Mouse (Mus musculus) left cerebral cortex, postnatal 36 days (tissue): ENCODE measurements at regions not wholly inside any gene's neighbourhood (a gene's known extent, or its start where the extent isn't known, plus 50 kb on each side); places are given as distances from the start of the nearest gene placed in this dataset.

Experiments used
- DNase-seq, 2 experiments: peaks; one replicate each; pipeline ENCODE4 v3.0.0; 2021 to 2022; ENCODE audit warnings: low spot score in 2 of 2, mixed read lengths in 1 of 2
- intact Hi-C: fragments of 180-260 bp; cut with DNase I; formaldehyde crosslinking; loops from one replicate; pipeline ENCODE4 v1.15.1; 2025

DNA sequence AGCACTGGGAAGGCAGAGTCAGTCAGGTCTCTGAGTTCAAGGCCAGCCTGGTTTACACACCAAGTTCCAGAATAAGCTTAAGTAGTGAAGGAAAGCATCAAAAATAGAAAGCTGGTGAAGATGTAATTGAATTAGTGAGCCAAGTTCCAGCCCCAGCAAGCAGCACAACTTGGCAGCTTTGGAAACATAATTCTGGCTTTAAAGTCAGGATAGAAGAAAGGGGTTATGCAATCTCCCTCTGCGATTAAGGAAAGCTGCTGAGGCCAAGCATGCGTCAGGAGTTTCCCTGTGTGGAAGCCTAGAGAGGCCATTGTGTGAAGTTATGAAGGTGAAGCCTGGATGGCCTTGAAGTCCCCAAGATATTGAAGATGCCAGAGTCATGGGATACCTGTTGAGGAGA is 269.3 kb upstream of the Eif4g2 start:
- intact Hi-C loops, result no loop called here
- no peak for DNase-seq

DNA sequence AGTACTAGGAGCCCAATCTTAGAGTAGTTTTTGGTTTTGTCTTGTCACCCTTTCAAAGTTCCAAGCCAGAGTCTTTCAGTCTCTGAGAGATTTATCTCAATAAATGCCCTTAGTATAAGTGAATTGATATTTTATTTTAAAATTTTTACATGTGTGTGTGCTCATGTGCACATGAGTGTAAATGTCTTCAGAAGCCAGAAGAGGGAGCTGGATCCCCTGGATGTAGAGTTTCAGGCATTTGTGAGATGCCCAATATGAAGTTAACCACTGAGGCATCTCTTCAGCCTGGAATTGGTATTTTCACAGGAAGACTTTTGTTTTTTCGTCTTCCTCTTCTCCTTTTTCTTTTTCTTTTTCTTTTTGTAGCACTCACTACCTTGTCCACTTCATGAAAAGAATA is 262.3 kb upstream of the Eif4g2 start:
- intact Hi-C loops, result no loop called here
- DNase-seq, result no peak

DNA sequence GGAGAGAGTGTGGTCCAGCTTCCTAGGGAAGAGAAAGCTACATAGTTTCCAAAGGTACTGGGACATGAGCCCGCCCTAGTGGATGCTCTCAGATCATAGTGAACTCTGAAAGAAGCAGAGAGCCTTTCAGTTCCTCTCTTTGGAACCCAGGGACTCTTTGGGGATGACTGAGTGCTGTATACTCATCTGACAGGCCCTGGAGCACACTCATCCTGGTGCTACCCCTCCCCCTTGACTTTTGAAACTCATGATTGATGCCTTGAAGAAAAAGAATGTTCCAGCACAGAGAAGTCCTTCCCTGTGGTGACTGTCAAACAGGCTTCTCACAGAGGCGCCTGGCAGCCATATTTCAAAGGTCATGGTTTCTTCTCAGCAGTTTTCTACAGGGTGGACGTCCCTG is 254.2 kb upstream of the Eif4g2 start:
- DNase-seq, result no peak
- intact Hi-C loops, result no loop called here

DNA sequence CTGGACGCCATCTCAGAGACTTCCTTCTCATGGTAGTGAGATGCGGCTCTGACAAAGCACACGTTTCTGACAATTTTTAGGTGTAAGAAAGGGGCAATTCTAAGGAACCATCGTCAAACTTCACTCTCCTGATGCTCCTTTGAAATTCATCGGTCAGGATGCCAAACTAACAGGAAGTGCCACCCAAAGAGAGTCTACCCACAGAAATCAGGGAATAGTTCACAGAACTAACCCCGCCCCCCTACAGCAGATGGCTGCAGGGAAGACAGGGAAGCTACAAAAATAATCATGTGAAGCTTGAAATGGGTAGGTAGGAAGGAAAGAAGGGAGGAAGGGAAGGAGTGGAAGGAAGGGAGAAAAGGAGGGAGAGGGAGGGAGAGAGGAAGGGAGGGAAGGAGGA is 240.1 kb upstream of the Eif4g2 start:
- intact Hi-C loops, result loop anchor here (1.0 kb wide), 1 partner anchor 26 kb away; no protein-coding TSS in a partner anchor
- peak; percentile 53 to 64 for DNase-seq

DNA sequence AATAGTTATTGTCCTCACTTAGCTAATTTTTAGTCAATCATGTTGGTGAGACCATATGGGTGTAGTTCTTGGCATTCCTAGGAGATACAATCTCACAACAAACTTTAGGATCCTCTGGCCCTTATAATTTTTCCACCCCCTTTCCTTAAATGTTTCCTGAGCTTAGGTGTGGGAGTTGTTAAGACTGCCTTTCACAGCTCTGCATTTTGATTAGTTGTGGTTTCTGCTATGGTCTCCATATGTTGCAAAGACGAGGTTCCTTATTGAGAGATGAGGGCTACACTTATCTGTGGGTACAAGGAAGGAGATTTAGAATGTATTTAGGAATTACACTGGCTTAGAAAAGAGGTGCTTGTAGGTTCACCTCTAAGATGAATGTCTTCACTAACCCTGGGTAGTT is 237.1 kb upstream of the Eif4g2 start:
- intact Hi-C loops, result no loop called here
- no peak for DNase-seq

DNA sequence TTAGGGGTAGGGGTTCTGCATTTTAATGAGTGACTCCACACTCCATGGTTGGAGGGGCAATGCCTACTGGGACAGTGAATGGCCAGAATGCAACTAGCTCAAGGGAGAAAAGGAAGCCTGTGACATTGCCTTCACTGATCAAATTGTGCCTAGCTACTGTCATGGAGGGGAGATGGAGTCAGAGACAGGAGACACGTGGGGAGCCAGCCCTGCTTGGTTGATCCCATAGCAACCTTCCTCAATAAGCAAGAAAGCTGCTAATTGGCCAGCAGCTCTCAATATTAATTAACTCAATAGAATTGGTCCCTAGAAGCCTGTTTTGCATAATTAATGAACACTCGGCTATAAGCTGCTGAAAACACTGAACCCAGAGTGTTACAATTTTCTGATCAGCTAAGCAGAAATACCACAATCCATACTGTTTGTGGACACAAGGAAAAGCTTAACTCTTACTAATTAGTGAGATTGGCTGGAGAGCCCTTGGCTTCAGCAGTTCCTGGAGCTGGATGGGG is 233.7 kb upstream of the Eif4g2 start:
- intact Hi-C loops, result no loop called here

DNA sequence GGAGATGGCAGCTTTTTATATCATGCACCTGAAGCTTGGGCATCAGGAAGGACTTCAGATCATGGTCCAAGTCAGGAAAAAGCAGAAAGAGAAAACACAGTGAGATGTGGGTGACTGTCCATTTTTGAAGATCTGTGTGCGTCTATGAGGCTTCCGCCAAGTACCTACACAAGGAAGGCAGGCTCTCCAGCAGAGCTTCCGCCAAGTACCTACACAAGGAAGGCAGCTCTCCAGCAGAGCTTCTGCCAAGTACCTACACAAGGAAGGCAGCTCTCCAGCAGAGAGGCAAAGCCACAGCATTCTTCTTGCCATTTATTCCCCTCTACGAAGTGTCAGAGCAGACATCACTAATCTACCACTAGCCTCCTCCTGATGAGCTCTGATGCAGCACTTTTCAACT is 231.1 kb upstream of the Eif4g2 start:
- DNase-seq, result no peak
- intact Hi-C loops, result no loop called here

More for the DNA sequence above, 233.7 kb upstream of the Eif4g2 start:
- no peak for DNase-seq

DNA sequence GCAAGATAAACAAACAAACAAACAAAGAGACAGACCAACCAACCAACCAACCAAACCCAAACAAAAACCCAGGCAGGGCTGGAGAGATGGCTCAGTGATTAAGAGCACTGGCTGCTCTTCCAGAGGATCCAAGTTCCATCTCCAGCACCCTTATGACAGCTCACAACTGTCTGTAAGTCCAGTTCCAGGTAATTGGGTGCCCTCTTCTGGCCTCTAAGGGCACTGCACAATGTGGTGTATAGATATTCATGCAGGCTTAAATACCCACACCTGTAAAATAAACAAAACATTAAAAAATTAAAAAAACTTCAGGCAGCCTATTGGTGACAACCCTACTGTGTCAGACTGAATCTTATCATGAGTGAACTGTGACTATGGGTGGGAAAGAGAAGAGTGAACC is 222.4 kb upstream of the Eif4g2 start:
- no peak for DNase-seq
- intact Hi-C loops, result no loop called here

DNA sequence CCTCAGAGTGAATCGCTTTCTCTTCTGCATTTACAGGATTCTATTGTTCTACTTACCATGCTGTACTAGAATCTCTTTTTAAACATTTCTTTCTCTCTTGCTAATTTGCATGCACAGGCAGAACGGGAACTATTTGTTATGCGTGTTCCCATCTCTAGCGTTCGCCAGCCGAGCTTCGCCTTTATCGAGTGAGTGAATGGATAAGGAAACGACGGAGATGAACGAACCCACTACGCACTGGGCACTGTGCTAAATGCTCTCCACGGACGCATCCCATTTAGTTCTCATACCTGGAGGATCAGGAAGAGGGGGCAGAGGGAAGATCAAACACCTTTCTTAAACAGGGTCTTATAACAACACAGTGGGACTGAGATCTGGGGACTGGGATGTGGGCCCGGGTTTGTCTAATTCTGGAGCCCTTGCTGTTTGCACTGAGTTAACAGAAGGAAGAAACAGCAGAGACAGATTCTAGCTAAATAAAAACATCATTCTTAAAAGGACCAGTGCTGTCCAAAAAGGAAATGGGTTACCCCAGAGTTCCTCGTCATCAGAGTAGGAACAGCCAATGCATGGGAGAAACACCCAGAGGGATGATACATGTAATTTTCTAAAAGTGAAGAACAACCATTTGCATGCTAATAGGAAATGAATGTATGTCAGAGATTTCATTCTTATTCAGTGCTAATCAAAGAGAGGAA is 219.1 kb upstream of the Eif4g2 start:
- intact Hi-C loops, result loop anchor here (5.0 kb wide), 1 partner anchor 40 kb away; no protein-coding TSS in a partner anchor

DNA sequence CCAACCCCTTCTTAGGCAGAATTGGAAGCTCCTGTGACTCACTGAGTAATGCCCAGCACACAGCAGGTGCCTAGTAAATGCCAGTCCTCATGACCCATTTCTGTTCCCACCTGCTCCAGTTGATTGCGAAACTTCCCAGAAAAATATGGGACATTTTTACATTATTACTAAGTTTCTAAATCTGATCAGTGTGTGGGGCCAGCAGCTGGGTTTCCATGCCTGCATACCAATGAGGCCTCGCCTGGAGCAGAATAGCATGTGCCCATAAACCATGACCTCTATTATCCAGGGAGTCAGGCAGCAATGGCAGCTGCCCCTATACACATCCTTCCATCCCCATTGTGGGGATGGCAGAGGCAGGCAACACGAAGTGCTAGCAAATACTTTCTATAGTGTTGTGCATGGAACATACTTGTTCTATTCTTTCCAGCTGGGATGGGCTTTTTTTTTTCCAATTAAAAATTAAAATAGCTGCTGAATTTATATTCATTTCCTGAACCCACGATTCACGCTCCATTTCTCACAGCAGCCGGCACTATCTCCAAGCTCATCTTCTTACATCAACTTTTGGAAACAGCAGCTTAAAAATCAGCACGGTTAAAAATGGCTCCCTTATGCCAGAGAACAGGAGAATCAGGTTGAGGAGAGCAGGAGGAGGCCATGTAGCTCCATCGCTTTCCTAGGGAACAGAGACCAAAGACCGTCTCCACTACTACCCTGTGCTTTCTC is 214.5 kb upstream of the Eif4g2 start:
- intact Hi-C loops, result loop anchor here (1.0 to 10.0 kb wide), 2 partner anchors 26 to 97 kb away; no protein-coding TSS in a partner anchor
- peak; percentile 43 to 53 for DNase-seq

More for the DNA sequence above, 219.1 kb upstream of the Eif4g2 start:
- peak; percentile 45 to 50 for DNase-seq

DNA sequence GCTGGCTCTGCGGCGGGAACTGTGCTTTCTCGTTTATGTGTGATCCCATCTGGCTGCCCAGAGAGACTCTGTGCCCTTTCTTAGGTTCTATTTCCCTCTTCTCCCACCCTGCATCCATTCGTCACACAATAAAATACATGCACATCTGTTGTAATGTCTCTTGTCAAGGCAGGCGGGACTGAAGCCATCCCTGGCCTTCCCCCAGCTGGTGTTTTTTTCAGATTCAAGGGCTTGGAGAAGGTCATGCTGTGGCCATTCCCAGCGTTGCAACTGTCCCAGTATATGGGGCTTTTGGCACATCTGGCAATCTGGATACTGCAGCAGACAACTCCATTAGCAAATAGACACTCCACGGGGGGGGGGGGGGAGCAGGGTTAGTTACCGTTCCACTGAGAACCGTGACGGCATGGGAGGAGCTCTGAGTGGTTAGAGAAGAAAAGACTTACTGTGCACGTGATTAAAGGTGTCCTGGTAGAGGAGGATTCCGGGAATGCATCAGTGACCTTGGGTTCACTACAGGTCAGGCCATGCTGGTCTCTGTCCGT is 200.7 kb upstream of the Eif4g2 start:
- intact Hi-C loops, result no loop called here
- no peak for DNase-seq

DNA sequence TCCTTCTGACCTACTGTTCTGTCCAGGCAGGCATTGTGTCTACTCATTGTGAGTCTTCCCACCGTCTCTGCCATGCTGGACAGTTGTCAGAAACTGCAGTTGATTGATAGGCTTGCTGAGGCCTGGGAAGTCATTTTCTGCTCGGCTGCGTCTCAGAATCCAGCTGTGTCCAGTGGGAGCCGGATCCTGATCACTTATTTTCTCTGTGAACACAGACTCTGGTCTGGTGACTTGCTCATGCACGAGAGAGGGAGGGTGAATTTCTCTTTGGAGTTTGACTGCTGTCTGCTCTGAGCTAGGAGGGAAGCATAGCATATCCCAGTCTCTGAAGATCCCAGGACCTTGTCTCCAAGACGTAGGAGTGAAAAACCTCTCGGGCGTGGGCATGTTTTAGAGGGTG is 199.5 kb upstream of the Eif4g2 start:
- no peak for DNase-seq
- intact Hi-C loops, result no loop called here

DNA sequence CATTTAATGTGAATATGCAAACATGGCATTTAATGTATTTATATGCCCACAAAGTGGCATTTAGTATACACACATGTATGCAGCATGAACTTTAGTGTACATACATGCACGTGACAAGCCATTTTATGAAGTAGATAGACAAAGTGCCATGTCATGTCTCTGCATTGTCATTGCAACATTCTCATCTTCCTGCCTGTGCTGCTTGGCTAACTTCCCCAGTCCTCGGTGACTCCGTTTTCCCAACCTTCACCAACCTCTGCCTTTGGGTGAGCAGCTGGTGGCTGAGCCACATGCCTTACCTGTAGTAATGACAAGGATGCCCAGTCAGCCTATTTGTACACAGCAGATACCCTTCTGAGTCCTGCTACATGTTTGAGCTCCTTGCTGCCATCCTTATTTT is 194.9 kb upstream of the Eif4g2 start:
- intact Hi-C loops, result loop anchor here (10.0 kb wide), 1 partner anchor 267 kb away; no protein-coding TSS in a partner anchor
- no peak for DNase-seq

DNA sequence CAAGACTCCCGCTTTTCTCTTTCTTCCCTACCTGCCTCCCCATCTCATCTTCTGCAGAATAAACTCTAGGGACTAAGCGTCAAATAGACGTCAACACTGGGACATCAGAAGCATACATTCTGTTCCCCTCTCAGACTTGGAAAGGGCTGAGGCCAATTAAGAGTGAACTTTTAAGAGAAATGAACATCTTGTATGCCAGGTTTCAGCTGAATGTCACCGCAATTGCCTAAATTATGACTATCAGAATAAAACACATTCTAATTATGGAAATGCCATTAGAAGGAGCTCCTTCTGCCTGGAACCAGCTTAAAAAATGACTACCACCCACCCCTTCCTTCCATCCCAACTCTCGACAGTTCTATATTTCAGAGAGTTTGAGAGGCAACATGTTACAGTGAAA is 191.0 kb upstream of the Eif4g2 start:
- DNase-seq, result no peak
- intact Hi-C loops, result loop anchor here (10.0 kb wide), 1 partner anchor 271 kb away; no protein-coding TSS in a partner anchor

DNA sequence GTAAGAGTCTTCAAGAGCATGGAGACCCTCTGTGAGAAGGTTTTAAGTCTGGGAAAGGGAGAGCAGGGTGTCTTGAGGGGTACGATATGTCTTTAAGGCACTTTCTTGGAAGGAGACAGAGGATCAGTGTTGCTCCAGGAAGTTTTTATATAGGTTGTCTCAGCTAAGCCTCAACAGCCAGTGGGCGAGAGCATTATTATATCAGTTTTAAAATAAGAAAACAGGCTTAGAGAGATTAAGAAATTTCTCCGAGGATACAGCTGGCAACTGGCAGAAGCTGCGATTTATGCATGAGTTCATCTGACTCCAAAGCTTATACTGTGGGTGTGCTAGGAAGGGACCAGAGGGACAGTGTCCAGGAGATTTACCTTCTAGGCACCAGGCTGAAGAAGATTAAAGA is 188.0 kb upstream of the Eif4g2 start:
- no peak for DNase-seq
- intact Hi-C loops, result loop anchor here (10.0 kb wide), 1 partner anchor 274 kb away; no protein-coding TSS in a partner anchor

DNA sequence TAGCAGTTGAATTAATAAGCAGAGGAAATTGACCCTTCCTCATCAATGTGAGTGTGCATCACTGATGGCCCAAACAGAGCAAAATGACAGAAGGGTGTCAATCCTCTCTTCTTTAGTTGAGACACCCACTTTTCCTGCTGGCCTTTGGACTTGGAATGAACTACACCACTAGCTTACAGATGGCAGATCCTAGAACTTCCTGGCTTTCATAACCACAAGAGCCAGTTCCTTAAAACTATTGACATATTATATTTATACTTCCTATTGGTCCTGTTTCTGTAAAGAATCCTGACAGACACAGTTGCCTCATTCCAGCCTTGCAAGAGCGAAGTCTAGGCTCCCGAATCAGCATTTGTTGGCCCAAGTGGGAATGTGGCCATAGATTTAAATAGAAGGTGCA is 185.4 kb upstream of the Eif4g2 start:
- intact Hi-C loops, result no loop called here
- no peak for DNase-seq

DNA sequence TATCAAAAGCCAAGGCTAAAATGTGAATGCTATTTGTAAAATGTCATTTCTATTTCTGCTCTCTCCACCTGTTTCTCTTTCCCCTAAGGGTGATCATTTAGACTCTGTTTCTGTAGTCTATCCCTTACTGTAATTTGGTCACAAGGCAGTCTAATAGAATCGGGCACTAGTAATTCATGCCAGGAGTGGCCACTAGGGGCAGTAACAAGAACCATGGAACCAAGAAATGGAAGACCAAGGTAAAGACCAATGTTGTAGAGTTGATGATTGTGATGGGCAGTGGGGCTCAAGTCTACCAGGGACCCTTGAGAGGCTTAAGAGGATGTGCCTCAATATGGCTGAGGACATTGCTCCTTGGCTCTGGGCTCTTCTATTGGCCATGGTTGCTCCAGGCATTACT is 180.5 kb upstream of the Eif4g2 start:
- intact Hi-C loops, result loop anchor here (5.0 kb wide), 1 partner anchor 39 kb away; no protein-coding TSS in a partner anchor
- DNase-seq, result no peak

DNA sequence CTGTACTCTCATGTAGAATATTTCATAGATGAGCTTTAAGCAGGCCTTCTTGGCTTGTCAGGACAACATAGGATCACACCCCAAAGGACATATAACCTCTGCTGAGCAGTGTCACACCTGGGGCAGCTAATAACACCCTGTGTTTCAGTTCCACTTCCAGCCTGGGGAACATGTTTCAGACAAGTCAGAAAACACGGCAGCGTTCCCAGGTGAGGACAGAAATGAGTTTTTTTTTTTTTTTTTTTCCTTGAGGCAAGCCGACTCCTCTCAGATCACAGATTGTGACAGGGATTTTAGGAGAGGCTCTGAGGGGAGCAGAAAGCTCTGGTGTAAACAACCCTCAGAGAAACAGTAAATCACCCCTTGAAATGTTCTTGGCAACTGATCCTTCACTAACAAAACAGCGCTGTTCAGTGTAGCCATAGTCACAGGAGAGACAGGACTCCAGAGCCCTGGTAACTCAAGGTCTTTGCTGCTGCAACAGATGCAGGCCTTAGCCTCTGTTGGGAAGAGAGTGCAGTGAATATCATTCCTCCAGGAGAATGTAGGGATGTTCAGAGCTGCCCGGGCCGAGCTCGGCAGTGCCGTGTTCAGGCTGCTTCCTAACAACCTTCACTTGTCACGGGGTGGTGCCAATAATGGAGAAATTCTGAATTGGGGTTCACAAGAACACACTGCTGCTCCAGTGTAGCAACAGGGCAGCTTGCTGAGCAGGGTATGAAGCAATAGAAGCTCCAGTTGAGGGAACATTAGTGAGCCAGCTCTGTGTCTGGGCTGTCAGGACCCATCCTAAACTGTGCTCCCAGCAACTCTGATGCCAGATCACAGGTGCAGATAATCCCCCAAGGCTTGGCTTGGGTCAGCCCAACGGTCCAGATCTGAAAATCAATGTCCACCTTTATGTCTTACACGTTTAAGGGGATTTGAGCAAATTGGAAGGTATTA is 177.1 kb upstream of the Eif4g2 start:
- DNase-seq, result no peak
- intact Hi-C loops, result loop anchor here (5.0 kb wide), 1 partner anchor 42 kb away; no protein-coding TSS in a partner anchor

DNA sequence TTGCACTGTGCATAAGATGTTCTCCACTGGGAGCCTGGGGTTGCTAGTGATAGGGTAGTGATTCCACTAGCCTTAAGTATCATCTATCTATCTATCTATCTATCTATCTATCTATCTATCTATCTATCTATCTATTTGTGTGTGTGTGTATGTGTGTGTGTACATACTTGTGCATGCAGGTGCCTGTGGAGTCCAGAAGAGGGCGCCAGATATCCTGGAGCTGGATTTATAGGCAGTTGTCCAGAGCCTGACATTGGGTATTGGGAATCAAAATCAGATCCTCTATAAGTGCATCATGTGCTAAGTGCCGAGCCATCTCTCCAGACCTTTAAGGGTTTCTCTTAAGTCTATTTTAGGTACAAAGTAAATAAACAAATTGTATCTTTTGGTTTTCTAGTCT is 175.0 kb upstream of the Eif4g2 start:
- intact Hi-C loops, result no loop called here
- DNase-seq, result no peak
